Mouse (Mus musculus) layer of hippocampus, adult 2 months (tissue): Measurements from ENCODE around the gene Egfr. TPM values are rescaled to one million over a fixed set of nuclear protein-coding genes. Genes with fewer than 3 reads are reported as not detected.
A peak's percentile ranks its signal among the peaks of the same experiment; 100 is the strongest.

ENCODE experiments used
- DNase-seq, 2 experiments: peaks; one replicate each; pipeline ENCODE4 v3.0.0; 2022; ENCODE audit warnings: low spot score in 2 of 2
- H3K27ac ChIP-seq: fragments of 200-600 bp; 2 replicates; pipeline ENCODE4 v1.8.1; 2022
- H3K4me3 ChIP-seq: fragments of 200-600 bp; 2 replicates; pipeline ENCODE4 v1.8.1; 2022; ENCODE audit warnings: mild to moderate bottlenecking
- CTCF ChIP-seq: fragments of 200-600 bp; conservative IDR thresholded peaks from 2 replicates; pipeline ENCODE4 v1.8.1; 2022; ENCODE audit warnings: antibody characterized with exemption, mild to moderate bottlenecking, moderate library complexity
- total RNA-seq, 2 experiments: library from RNA; stranded (reverse); gene quantifications; 2 replicates each; pipeline ENCODE4 v1.2.3; 2021

The Egfr gene
- total RNA-seq, 2 experiments from 2014 or later, result 12.3 to 12.9 TPM

DNA sequence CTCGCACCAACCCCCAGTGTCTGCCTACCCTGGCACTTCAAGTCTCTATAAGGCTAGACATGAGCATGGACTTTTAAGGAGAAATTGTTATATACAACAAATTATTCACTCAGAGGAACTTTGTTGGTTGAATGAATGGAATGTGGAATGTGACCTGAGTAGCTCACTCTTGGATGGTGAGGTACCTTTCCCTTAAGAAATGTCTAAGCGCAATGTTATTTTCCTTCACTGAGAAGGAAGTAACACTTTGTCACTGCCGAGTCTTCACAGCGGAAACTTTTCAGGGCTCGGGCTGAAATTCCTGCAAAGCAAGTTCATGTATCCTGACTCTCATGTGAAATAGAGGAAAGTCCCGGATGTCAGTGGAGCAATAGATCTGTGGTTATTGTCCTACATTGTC, 7.9 kb downstream of the Egfr start:
- no peak for DNase-seq
- Histone ChIP-seq H3K27ac (no peak overlapping the region), H3K4me3 (no peak overlapping the region)
- no peak for TF ChIP-seq CTCF

- no peak for DNase-seq
- Histone ChIP-seq H3K27ac (no peak overlapping the region), H3K4me3 (no peak overlapping the region)
- TF ChIP-seq CTCF, result no peak
These were observed 9.2 kb downstream of the Egfr start for GRCm38 (mm10) chr11:16761184-16761583.

GRCm38 (mm10) chr11:16766038-16766815, 14.2 kb downstream of the Egfr start:
- no peak for DNase-seq
- Histone ChIP-seq H3K27ac (no peak overlapping the region), H3K4me3 (peak overlapping the region; percentile 6; the same call in 1 of the 2 replicates)
- no peak for TF ChIP-seq CTCF

- TF ChIP-seq CTCF, result no peak
These were observed 16.0 kb downstream of the Egfr start for GRCm38 (mm10) chr11:16767984-16768383.

GRCm38 (mm10) chr11:16769276-16769675, 17.3 kb downstream of the Egfr start:
- Histone ChIP-seq H3K4me3 (no peak overlapping the region), H3K27ac (0 out of 2 replicates have a peak overlapping the region, but pooled peaks have one; percentile 2)
- DNase-seq, result no peak
- no peak for TF ChIP-seq CTCF

More at GRCm38 (mm10) chr11:16767984-16768383, 16.0 kb downstream of the Egfr start:
- H3K27ac ChIP-seq, result no peak overlapping the region
- DNase-seq, result no peak
- H3K4me3 ChIP-seq, result no peak overlapping the region

GRCm38 (mm10) chr11:16769709-16770303, 17.8 kb downstream of the Egfr start:
- H3K4me3 ChIP-seq, result no peak overlapping the region
- no peak for TF ChIP-seq CTCF
- no peak for DNase-seq
- H3K27ac ChIP-seq, result 0 out of 2 replicates have a peak overlapping the region, but pooled peaks have one; percentile 2

DNA sequence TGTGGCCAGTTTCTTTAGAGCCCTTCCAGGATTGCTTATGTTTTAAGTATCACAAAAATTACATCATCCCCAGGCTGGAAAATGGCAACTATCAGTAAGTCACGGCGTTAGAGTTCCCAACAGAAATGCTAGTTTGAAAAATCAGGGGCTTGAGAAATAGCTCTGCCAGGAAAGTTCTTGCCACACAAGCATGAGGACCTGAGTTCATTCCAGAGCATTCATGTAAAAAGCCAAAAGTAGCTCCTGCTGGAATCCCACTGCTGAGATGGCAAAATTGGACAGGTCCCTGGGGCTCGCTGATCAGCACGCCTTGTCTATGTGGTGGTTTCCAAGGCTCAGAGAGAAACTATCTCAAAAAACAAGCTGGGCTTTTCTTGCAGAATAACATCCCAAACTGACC, 19.0 kb downstream of the Egfr start:
- DNase-seq, result no peak
- no peak overlapping the region for H3K4me3 ChIP-seq
- H3K27ac ChIP-seq, result no peak overlapping the region
- TF ChIP-seq CTCF, result no peak

GRCm38 (mm10) chr11:16772717-16773116, 20.7 kb downstream of the Egfr start:
- Histone ChIP-seq H3K4me3 (no peak overlapping the region), H3K27ac (no peak overlapping the region)
- TF ChIP-seq CTCF, result no peak
- DNase-seq, result no peak

DNA sequence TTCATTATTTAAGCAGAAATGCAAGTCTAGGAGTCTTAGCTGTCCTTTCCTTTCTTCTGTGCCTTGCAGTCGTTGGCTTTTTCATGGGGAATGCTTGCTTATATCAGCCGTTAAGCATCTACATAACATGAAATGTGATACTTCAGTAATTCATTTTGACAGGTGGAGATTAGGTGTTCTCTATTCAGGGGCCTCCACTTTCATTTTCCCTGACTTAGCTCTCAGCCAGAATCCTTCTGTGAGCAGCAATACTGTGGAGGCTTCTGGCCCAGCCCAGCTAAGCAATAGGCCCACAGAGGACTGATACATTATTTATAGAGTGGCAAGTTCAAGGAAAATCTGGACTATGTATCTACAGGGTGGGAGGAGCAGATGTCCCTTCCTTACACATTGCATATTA, 25.0 kb downstream of the Egfr start:
- no peak for DNase-seq
- Histone ChIP-seq H3K4me3 (no peak overlapping the region), H3K27ac (no peak overlapping the region)
- TF ChIP-seq CTCF, result no peak

- no peak for TF ChIP-seq CTCF
These were observed 29.6 kb downstream of the Egfr start for GRCm38 (mm10) chr11:16781604-16782003.

GRCm38 (mm10) chr11:16783926-16784659, 32.1 kb downstream of the Egfr start:
- TF ChIP-seq CTCF, result no peak
- DNase-seq, result no peak
- Histone ChIP-seq H3K4me3 (no peak overlapping the region), H3K27ac (no peak overlapping the region)

More at GRCm38 (mm10) chr11:16781604-16782003, 29.6 kb downstream of the Egfr start:
- Histone ChIP-seq H3K4me3 (no peak overlapping the region), H3K27ac (no peak overlapping the region)
- no peak for DNase-seq

DNA sequence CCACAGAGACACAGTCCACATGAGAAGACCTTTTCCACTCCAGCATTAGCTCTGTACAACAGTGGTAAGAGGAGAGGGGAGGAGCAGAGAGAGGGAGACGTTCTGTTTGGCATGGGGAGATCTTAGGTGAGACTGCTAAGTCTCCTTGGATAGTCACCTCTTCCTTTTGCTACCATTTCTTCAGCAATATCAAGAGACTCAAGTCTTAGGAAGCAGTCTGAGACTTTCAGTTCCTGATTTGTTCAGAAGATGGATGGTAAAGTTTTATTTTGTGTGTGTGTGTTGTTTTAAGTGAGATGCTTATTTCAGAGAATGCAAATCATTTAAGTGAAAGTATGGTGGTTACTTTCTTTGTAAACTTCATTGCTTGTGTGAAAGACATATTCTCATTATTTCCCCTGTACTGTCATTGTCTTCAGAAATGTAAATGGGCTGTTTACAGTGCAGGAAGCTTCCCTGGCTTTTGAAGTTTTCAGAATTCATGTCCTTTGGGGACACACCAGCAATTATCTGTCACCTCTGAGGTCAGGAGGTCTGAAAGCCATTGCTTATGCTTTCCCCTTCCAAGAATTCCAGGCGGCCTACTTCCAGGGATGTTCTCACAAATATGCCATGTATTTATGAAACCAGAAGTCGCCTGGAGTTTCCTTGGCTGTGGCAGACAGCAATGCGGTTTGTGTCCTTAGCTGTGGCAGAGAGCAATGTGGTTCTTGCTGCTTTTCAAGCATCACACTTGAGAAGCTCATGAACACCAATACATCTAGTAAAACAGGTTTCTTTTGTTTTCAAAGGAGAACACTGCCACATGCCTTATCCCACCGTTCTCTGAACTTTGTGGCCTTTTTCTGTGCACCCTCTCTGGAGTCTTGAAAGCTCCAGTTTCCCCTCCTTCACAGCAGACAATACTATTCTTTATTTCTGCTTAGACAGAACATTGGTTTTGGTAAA, 40.9 kb downstream of the Egfr start:
- DNase-seq, result no peak
- no peak overlapping the region for H3K4me3 ChIP-seq
- no peak for TF ChIP-seq CTCF
- H3K27ac ChIP-seq, result peak overlapping the region; percentile 56; the same call in 1 of the 2 replicates
